Mouse (Mus musculus) splenic B cell, adult 2 months (primary cell): Measurements from ENCODE around the gene Gm10447.
A peak's percentile ranks its signal among the peaks of the same experiment; 100 is the strongest.
"Not testable (repeated sequence)": the region's sequence is repeated elsewhere in the genome, so short reads cannot be mapped to it uniquely, and the experiment has no call there.

Source experiments
- DNase-seq: peaks from one replicate; pipeline ENCODE4 v3.0.0-alpha.2; 2011; ENCODE audit warnings: low read depth, low spot score
- H3K27me3 ChIP-seq: 2 replicates; pipeline ENCODE4 v1.6.1; 2012; ENCODE audit warnings: mild to moderate bottlenecking, low read length, moderate library complexity, mixed read lengths; ENCODE audit not compliant: control insufficient read depth, poor library complexity, insufficient read depth, severe bottlenecking
- H3K36me3 ChIP-seq: 2 replicates; pipeline ENCODE4 v1.6.1; 2012; ENCODE audit warnings: mild to moderate bottlenecking, low read length, moderate library complexity, mixed read lengths; ENCODE audit not compliant: control insufficient read depth, poor library complexity, insufficient read depth, severe bottlenecking

The Gm10447 gene

DNA sequence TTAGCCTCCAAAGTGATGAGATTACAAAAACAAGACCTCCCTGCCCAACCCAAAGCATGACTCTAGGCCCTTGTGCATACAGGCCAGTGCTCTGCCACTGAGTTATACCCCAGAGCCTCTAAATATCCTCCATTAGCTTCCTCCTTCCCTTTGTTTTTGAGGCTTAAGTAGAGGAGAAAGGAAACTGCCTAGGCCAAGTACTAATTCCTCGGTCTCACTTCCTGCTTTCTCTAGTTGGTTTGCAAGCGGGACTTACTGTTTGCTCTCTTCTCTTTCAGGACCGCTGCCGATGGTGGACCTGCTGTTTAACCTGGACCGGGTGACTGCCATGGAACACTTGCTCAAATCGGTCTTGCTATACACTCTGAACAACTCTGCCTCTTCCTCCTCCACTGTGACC is 20.6 kb downstream of the Gm10447 start:
- no peak for DNase-seq
- H3K27me3 ChIP-seq, result no peaks in the 10 kb centered on the region

GRCm38 (mm10) chr11:53435504-53435903 is 21.4 kb downstream of the Gm10447 start:
- H3K36me3 ChIP-seq, result no peaks in the 10 kb centered on the region
- no peak for DNase-seq
- no peaks in the 10 kb centered on the region for H3K27me3 ChIP-seq

More for the DNA sequence above, 20.6 kb downstream of the Gm10447 start:
- no peaks in the 10 kb centered on the region for H3K36me3 ChIP-seq

DNA sequence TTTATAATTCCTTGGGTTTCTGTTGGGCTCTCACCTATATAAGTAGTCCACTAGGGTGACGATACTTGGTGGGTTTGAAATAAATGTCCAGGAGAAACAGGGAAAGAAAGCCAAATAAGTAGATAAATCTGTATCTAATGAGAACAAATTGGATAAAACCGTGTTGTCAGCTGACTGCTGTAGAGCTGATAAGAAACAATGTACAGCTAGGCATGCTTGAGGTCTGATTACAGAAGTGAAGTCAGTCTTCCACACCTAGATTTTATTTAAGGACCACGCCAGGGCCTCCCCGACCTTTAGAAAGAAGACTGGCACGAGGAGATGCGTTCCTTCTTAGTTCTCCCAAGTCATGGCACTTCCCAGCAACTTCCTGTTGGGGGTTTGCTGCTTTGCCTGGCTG is 23.9 kb downstream of the Gm10447 start:
- Histone ChIP-seq H3K36me3 (no peaks in the 10 kb centered on the region), H3K27me3 (no peaks in the 10 kb centered on the region)
- DNase-seq, result no peak

DNA sequence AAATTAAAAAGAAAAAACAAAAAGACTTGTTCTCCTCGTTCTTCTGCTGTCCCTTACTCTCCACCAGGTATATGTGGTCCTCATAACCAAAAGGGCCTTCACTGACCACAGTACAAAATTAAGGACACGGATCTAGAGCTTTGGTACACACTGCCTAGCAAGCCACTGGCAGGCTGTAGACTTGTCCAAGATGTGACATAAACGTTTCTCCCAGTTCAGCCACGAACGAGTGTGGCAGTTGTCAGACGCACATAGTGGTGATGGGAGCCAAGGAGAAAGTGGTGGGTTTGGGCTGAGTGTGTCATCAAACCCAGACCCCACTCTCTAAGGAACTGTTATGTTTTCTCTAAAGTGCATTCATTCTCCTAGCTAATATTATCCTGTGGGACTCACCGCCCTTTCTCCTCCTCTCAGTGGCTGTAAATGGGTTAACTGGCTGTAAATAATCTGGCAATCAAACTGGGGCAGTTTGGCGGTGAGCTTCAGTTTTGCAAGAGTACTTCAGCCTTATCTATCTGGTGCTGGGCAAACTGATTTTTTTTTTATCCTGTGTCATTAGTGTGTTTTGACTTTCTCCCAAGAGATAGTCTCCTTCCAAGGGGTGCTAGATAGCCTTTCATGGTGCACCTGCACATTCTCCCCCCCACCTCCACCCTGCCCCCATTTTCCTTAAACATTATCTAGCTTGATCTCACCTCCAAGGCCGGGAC is 25.4 kb downstream of the Gm10447 start:
- no peaks in the 10 kb centered on the region for H3K27me3 ChIP-seq
- no peak for DNase-seq

DNA sequence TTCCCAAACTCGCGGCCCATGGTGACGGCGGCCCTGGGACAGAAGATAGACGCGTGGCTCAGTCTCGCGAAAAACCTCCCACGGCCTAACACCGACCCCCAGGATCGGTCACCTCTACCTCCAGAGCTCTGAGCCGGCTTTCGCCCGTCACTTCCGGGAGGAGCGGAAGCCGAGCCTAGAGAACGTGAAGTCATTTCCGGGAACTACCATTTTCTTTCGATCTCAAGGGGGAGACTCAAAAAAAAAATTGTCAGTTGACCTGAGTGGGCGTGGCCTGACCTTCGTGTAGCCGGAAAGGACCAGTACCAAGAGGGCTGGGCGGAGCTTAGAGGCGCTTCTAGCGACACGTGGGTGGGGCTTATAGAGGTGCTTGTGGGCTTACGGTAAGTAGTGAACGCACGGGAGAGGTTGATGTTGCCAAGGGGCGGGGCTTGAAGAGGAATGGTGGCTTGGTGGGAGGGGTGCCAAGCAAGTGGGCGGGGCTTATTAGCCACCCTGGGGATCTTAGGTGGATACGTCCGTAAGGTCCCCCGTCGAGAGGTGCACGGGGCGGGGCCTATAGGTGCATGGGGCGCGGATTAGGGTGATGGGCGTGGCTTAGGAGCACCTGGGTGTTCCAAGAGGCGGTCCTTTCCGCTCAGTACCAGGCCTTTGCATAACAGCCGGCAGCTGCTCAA is 26.1 kb downstream of the Gm10447 start, which contains the start of the genes Uqcrq and Gdf9:
Gene Uqcrq (minus strand): TSS at position 162 of the 677 bp plus-strand sequence.
Gene Gdf9 (plus strand): TSS at position 354 of the 677 bp plus-strand sequence.
- peak; percentile 100 for DNase-seq
- no peaks in the 10 kb centered on the region for H3K36me3 ChIP-seq
- no peaks in the 10 kb centered on the region for H3K27me3 ChIP-seq

More for the DNA sequence above, 25.4 kb downstream of the Gm10447 start:
- H3K36me3 ChIP-seq, result no peaks in the 10 kb centered on the region

DNA sequence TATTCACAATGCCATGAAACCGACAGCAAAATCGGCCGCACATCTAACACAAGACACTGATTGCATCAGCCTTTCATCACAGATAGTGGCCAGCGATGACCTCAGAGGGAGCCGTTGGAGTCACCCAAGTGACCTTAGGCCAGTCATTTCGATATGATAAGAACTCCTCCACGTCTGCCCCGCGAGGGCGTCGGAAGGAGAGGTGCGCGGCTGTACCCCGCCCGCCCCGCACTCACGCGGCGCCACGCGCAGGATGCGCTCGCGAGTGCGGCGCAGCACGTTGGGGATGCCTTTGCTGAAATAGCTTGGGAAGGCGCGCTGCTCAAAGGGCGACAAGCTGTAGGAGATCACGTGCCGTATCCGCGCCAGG is 26.6 kb downstream of the Gm10447 start:
- Histone ChIP-seq H3K36me3 (no peaks in the 10 kb centered on the region), H3K27me3 (no peaks in the 10 kb centered on the region)
- no peak for DNase-seq

DNA sequence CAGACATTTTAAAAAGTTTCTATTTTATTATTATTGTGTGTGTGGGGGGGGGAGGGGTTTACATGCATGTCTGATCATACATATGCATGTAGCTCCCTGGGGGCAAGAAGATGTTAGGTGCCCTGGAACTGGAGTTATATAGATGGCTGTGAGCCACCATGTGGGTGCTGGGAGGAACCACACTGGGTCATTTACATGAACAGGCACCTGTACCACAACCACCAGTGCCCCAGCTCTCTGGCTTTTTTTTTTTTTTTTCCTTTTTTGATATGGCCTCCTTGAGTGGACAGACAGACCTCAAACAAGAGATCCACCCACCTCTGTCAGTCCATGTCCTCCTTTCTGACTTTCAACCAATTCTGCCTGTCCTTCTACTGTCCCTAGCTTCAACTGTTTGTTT is 27.7 kb downstream of the Gm10447 start:
- Histone ChIP-seq H3K36me3 (no peaks in the 10 kb centered on the region), H3K27me3 (no peaks in the 10 kb centered on the region)
- DNase-seq, result peak; percentile 30

- Histone ChIP-seq H3K36me3 (no peaks in the 10 kb centered on the region), H3K27me3 (no peaks in the 10 kb centered on the region)
- DNase-seq, result no peak
Measured at GRCm38 (mm10) chr11:53428716-53429057, 28.2 kb downstream of the Gm10447 start.

DNA sequence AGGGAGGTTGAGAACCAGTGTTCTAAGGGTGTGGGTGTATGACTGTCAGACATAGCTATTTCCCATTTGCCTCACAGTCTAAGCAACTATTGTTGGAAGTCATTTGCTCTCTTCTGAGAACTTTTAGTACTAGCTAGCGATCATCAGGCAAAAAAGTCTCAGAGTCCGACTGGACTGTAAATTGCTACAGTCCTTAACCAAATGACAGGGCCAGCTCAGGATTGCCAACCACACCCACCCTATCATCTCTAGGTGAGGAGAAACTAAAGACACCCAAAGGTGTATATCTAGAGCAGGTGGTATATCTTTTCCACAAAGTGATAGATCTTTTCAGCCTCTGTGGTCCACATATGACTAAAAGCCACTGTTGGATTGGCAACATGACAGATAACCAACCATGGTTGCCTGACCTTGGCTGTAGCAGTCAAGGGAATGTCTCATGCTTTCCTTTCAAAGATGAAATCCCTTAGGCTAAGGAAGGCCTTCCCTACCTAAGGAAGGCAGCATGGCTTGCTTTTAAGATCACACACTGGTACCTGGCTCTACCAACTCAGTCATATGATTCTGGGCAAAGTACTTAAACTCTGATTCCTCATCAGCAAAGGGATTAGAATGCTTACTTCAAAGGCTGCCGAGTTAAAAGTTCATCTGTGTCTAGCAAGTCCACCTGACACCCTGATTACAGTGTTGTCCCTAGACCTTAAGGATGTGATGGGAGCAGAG is 28.8 kb downstream of the Gm10447 start:
- Histone ChIP-seq H3K36me3 (no peaks in the 10 kb centered on the region), H3K27me3 (no peaks in the 10 kb centered on the region)
- no peak for DNase-seq

DNA sequence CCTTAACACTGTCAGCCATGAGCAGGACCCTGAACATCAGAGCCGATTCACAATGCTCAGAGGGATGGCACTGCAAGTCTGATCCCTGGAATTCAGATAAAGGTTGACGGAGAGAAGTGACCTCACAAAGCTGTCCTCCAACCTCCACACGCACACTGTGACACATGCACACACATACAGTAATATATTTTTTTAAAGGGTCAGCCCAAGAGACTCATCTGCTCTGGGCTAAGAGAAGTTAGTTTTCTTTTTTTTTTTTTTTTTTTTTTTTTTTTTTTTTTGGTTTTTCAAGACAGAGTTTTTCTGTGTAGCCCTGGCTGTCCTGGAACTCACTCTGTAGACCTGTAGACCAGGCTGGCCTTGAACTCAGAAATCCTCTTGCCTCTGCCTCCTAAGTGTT is 30.0 kb downstream of the Gm10447 start:
- H3K36me3 ChIP-seq, DNase-seq, H3K27me3 ChIP-seq: not testable (repeated sequence)

- Histone ChIP-seq H3K36me3 (0 out of 2 replicates have a peak, but pooled peaks cover 5% of the 10 kb centered on the region), H3K27me3 (no peaks in the 10 kb centered on the region)
- DNase-seq, result no peak
Measured at GRCm38 (mm10) chr11:53425711-53426255, 31.1 kb downstream of the Gm10447 start.

GRCm38 (mm10) chr11:53425251-53425650 is 31.7 kb downstream of the Gm10447 start:
- no peak for DNase-seq
- 0 out of 2 replicates have a peak, but pooled peaks cover 6% of the 10 kb centered on the region for H3K36me3 ChIP-seq
- no peaks in the 10 kb centered on the region for H3K27me3 ChIP-seq

DNA sequence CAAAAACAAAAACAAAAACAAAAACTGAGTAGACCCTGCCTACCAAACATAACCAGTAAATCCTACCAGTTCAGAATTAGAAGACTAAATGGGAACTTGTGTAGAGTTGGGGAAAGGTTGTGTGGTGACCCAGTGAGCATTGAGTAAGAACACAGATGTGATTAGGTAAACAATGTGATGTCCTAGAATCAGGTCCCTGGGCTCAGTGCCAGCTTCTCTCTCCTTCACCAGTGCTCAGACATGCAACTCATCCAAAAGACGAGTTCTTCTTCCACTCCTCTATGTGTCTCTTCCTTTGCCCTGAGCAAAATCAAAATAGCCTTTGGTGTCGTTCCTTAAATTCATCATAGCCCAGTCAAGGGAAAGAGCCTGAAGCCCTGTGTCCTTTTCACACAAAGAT is 32.1 kb downstream of the Gm10447 start:
- no peaks in the 10 kb centered on the region for H3K27me3 ChIP-seq
- H3K36me3 ChIP-seq, result 0 out of 2 replicates have a peak, but pooled peaks cover 7% of the 10 kb centered on the region
- no peak for DNase-seq

DNA sequence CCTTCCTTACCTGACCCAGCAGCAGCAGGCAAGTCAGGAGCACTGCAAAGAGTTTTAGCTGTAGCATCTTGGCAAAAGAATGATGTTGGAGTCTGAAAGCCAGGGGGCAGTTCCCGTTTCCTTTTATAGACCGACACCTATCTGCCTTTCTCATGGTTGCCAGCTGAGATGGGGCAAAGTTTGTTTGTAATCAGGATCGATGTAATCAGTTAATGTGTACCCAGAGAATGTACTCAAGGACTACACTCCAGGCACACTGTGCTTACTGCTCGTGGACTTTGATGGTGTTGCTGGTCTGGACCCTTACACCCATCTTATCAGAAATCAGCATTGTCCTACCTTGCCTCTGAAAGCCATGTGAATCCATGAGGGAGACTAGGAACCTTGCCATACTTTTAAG is 33.9 kb downstream of the Gm10447 start, which contains the start of gene Leap2:
Gene Leap2 (minus strand): TSS at position 135 of the 400 bp plus-strand sequence.
- Histone ChIP-seq H3K27me3 (no peaks in the 10 kb centered on the region), H3K36me3 (0 out of 2 replicates have a peak, but pooled peaks cover 7% of the 10 kb centered on the region)
- no peak for DNase-seq
